10 mouse cellular contexts compared by ENCODE assay signal in genomic region chr2:128470351-128470750, GRCm38 (mm10).
DNase-seq lines count a peak whose midpoint lies in the region; ATAC-seq and TF ChIP-seq lines count a peak whose summit lies in the region.
"Had no signal": no experiment of that assay in that cellular context is flagged by ENCODE, and none has a peak within 500 bp of the region (broad histone marks: within the 10 kb centered on the region; RNA-seq: fewer than 3 reads in every experiment).

No protein-coding gene starts in this region.

- no peaks in the 10 kb centered on the region for H3K36me3 ChIP-seq in forebrain, embryonic 10.5 days (replicated peaks)
- no peaks in the 10 kb centered on the region for H3K36me3 ChIP-seq in forebrain, embryonic 13.5 days (ENCODE audit: poor library complexity, severe bottlenecking)
- no peaks in the 10 kb centered on the region for H3K36me3 ChIP-seq in heart, postnatal 0 days (replicated peaks; ENCODE audit: control insufficient read depth, insufficient read depth, low read length)
- H3K36me3 ChIP-seq: limb, embryonic 13.5 days had no signal

- H3K4me1 ChIP-seq in forebrain, embryonic 10.5 days: peaks cover 29% of the 10 kb centered on the region
- H3K4me1 ChIP-seq in forebrain, embryonic 13.5 days: no peaks in the 10 kb centered on the region
- H3K4me1 ChIP-seq in heart, postnatal 0 days (ENCODE audit: control insufficient read depth, insufficient read depth): no peaks in the 10 kb centered on the region
- H3K4me1 ChIP-seq: limb, embryonic 13.5 days had no signal

- H3K27ac ChIP-seq in forebrain, embryonic 10.5 days: peak overlapping the region; percentile 53
- no peak overlapping the region for H3K27ac ChIP-seq in forebrain, embryonic 13.5 days
- no peak overlapping the region for H3K27ac ChIP-seq in heart, postnatal 0 days (ENCODE audit: low read depth)
- H3K27ac ChIP-seq: limb, embryonic 13.5 days had no signal

- no peak overlapping the region for H3K4me3 ChIP-seq in forebrain, embryonic 10.5 days
- no peak overlapping the region for H3K4me3 ChIP-seq in forebrain, embryonic 13.5 days
- H3K4me3 ChIP-seq in heart, postnatal 0 days (ENCODE audit: low read depth, low read length): no peak overlapping the region
- H3K4me3 ChIP-seq: erythroblast, embryonic 14.5 days; limb, embryonic 13.5 days had no signal

- intact Hi-C loops in left cerebral cortex, postnatal 4 days (cut with DNase I): no loop called here

- no peak overlapping the region for H3K4me2 ChIP-seq in forebrain, embryonic 13.5 days
- H3K4me2 ChIP-seq in heart, postnatal 0 days (ENCODE audit: low read depth, low read length): no peak overlapping the region
- H3K4me2 ChIP-seq: limb, embryonic 13.5 days had no signal

- 52% methylated on average over 5 of the region's 5 CpGs for WGBS in forebrain, embryonic 10.5 days
- WGBS in forebrain, embryonic 13.5 days: 49% methylated on average over 5 of the region's 5 CpGs
- 51% methylated on average over 5 of the region's 5 CpGs for WGBS in heart, postnatal 0 days

- no peaks in the 10 kb centered on the region for H3K9me3 ChIP-seq in forebrain, embryonic 10.5 days
- H3K9me3 ChIP-seq in forebrain, embryonic 13.5 days (replicated peaks): no peaks in the 10 kb centered on the region
- H3K9me3 ChIP-seq in heart, postnatal 0 days (replicated peaks; ENCODE audit: control insufficient read depth, low read length): no peaks in the 10 kb centered on the region
- H3K9me3 ChIP-seq: limb, embryonic 13.5 days had no signal

- no peak for TF ChIP-seq EP300 in heart, postnatal 0 days (IDR thresholded peaks at IDR 0.05; ENCODE audit: low read depth)

- no peak for ATAC-seq in forebrain, embryonic 13.5 days
- peak; percentile 44; the same call in 1 of the 2 replicates for ATAC-seq in heart, postnatal 0 days (ENCODE audit: insufficient read depth, low read depth)

- TF ChIP-seq CTCF in heart, postnatal 0 days (IDR thresholded peaks at IDR 0.05; ENCODE audit: low read depth): no peak

- H3K27me3 ChIP-seq in forebrain, embryonic 10.5 days (ENCODE audit: poor library complexity, severe bottlenecking): no peaks in the 10 kb centered on the region
- no peaks in the 10 kb centered on the region for H3K27me3 ChIP-seq in forebrain, embryonic 13.5 days
- no peaks in the 10 kb centered on the region for H3K27me3 ChIP-seq in heart, postnatal 0 days (ENCODE audit: control insufficient read depth, insufficient read depth, low read length)
- H3K27me3 ChIP-seq: limb, embryonic 13.5 days had no signal

- H3K9ac ChIP-seq in forebrain, embryonic 13.5 days: no peak overlapping the region
- no peak overlapping the region for H3K9ac ChIP-seq in heart, postnatal 0 days (replicated peaks; ENCODE audit: low read depth, low read length)
- H3K9ac ChIP-seq: limb, embryonic 13.5 days had no signal

- DNase-seq in forebrain, embryonic 10.5 days (ENCODE audit: extremely low spot score, low spot score): no peak
- DNase-seq in CD4-positive, CD25-positive, alpha-beta regulatory T cell, adult 2 months (ENCODE audit: low read depth, low spot score): peak; percentile 69
- peak; percentile 14 for DNase-seq in heart, postnatal 0 days (ENCODE audit: low spot score)
- DNase-seq in naive thymus-derived CD4-positive, alpha-beta T cell, adult 2 months (ENCODE audit: low read depth): peak; percentile 73
- DNase-seq in left cerebral cortex, adult 18-20 months (ENCODE audit: low spot score in 2 of 2): no peak
- no peak for DNase-seq in retina, postnatal 1 day
- DNase-seq in left cerebral cortex, postnatal 4 days: no peak

Comparison
In these comparisons a context has a peak if more than half of its experiments do, and no peak if none do; other contexts are left out.
1. DNase-seq: peak in CD4-positive, CD25-positive, alpha-beta regulatory T cell, adult 2 months (single experiment), heart, postnatal 0 days (single experiment) and naive thymus-derived CD4-positive, alpha-beta T cell, adult 2 months (single experiment); none in forebrain, embryonic 10.5 days (single experiment), left cerebral cortex, adult 18-20 months (0 of 2), retina, postnatal 1 day (single experiment) and left cerebral cortex, postnatal 4 days (single experiment).